Mouse (Mus musculus) lung, adult 2 months (tissue): ENCODE data around the gene Crhr1. TPM values are rescaled to one million over a fixed set of nuclear protein-coding genes. Genes with fewer than 3 reads are reported as not detected.

Source experiments
- DNase-seq: peaks from one replicate; pipeline ENCODE4 v3.0.0; 2022
- H3K4me1 ChIP-seq: fragments of 200-500 bp; 2 replicates; pipeline ENCODE4 v1.6.1; 2011; ENCODE audit warnings: low read length; ENCODE audit not compliant: control insufficient read depth, insufficient read depth
- H3K4me3 ChIP-seq: fragments of 200-500 bp; replicated peaks from 2 replicates; pipeline ENCODE3; 2011; ENCODE audit warnings: low read depth, mild to moderate bottlenecking, control low read depth, low read length; ENCODE audit errors: extremely low read depth
- CTCF ChIP-seq: fragments of 200-500 bp; IDR thresholded peaks from 2 replicates; pipeline ENCODE4 v1.5.1; 2011; ENCODE audit warnings: mild to moderate bottlenecking, low read length, control low read depth; ENCODE audit not compliant: insufficient read depth
- POLR2A ChIP-seq: fragments of 200-500 bp; IDR thresholded peaks from 2 replicates; pipeline ENCODE4 v1.6.1; 2011; ENCODE audit warnings: low read depth, mild to moderate bottlenecking, control low read depth, low read length, borderline replicate concordance; ENCODE audit errors: extremely low read depth
- WGBS: fragments of 180-500 bp; shearing (Covaris S2); methylation state at CpG from one replicate; pipeline ENCODE4 v1.1.7; 2018; 5-methylcytosine and 5-hydroxymethylcytosine counted together
- polyA plus RNA-seq: library from polyadenylated mRNA; depleted of rRNA; stranded (reverse); fragments of >200 nt; gene quantifications from 2 replicates; pipeline ENCODE4 v1.2.3, GENCODE M21; 2012

The Crhr1 gene
- polyA plus RNA-seq, 1 experiment, result not detected

DNA sequence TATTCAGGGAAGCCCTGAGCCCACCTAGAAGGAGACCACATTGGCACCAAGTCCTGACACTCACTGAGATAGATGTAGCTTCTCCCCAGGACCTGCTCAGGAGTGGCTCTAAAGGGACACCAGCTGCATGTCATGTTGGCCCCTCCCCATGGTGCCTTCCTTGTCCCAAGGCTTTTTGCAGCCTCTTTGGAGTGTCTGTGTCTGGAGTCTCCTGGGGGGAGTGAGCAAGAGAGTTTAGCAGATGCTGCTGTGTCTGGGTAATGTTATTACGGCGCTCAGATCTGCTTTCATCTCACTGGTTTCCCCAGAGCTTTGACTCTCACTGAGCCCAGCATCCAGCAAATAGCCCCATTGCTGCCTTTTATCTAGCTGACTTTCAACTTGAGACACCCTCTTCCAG, 25.7 kb upstream of the Crhr1 start:
- TF ChIP-seq POLR2A, result no peak
- TF ChIP-seq CTCF, result no peak
- Histone ChIP-seq H3K4me3 (no peak overlapping the region), H3K4me1 (no peaks in the 10 kb centered on the region)
- no peak for DNase-seq
- 64% methylated on average over 2 of the region's 2 CpGs for WGBS

DNA sequence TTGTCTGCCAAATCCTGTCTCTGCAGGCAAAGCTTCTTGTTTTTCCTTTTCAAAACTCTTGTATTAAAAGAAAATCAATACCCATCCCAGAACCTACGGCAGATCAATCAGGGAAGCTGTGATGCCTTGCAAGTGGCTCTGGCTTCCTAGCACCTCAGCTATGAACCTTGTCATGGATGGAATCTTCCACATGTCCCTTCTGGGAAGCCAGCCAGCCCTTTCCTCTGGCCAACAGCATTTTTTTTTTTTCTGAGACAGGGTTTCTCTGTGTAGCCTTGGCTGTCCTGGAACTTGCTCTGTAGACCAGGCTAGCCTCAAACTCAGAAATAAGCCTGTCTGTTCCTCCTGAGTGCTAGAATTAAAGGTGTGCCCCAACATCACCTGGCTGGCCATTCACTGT, 22.3 kb upstream of the Crhr1 start:
- 72% methylated on average over 1 of the region's 1 CpGs for WGBS
- Histone ChIP-seq H3K4me3 (no peak overlapping the region), H3K4me1 (no peaks in the 10 kb centered on the region)
- no peak for TF ChIP-seq POLR2A
- no peak for TF ChIP-seq CTCF
- no peak for DNase-seq

DNA sequence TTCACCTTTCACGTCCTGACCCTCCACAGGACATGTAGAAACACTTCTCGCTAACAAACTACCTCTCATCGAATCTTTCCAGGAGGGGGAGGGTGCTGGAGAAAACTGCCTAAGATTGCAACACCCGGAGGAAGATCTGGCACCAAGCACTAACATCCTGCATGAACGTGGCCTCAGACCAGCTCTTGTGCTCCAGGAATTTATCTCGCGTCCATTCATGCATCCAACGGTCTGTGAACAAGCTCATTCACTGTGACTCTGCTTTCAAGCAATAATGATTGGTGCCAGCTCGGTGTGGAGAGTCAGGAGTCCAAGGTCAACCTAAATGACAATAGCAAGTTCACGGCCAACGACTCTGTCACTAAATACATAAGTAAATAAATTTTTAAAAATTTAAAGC, 20.8 kb upstream of the Crhr1 start:
- no peak for TF ChIP-seq POLR2A
- TF ChIP-seq CTCF, result no peak
- H3K4me1 ChIP-seq, result no peaks in the 10 kb centered on the region
- no peak for DNase-seq
- no peak overlapping the region for H3K4me3 ChIP-seq
- 64% methylated on average over 11 of the region's 11 CpGs for WGBS

DNA sequence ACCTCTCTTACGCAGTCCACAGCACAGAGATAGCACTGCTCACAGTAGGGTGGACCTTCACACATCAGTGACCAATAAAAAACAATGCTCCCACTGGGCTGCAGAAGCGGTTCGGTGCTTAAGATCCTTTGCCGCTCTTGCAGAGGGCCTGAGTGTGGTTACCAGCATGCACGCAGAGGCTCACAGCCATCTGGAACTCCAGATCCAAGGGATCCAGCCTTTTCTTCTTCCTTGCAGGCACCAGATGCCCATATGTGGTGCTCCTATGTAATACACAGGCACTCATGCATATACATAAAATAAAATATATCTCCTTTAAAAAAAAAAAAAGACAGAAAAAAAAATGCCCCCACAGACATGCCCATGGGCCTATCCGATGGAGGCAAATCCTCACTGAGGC, 19.0 kb upstream of the Crhr1 start:
- no peak for DNase-seq
- 84% methylated on average over 6 of the region's 6 CpGs for WGBS

DNA sequence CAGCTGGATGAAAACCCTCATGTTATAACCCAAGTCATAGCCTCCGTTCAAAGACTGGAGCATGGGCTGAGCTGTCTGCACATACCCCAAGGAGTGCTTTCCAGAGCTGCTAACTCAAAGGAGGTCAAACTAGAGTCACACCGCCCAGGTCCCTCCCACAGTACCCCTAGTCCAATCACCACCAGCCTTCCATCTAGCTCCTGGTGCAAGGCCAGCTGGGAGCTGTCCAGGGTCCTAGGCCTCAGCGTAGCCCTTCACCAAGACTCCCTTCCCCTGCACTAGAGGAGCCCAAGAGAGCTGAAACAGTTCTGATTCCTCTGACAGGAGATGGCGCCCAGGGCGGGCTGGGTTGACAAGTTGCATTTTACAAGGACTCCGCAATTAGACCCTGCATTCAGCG, 18.0 kb upstream of the Crhr1 start:
- no peaks in the 10 kb centered on the region for H3K4me1 ChIP-seq
- DNase-seq, result peak; percentile 8
- TF ChIP-seq POLR2A (no peak), CTCF (no peak)
- WGBS, result 5% methylated on average over 7 of the region's 7 CpGs
- no peak overlapping the region for H3K4me3 ChIP-seq

More for the DNA sequence above, 19.0 kb upstream of the Crhr1 start:
- no peak overlapping the region for H3K4me3 ChIP-seq
- no peaks in the 10 kb centered on the region for H3K4me1 ChIP-seq
- TF ChIP-seq POLR2A (no peak), CTCF (no peak)

DNA sequence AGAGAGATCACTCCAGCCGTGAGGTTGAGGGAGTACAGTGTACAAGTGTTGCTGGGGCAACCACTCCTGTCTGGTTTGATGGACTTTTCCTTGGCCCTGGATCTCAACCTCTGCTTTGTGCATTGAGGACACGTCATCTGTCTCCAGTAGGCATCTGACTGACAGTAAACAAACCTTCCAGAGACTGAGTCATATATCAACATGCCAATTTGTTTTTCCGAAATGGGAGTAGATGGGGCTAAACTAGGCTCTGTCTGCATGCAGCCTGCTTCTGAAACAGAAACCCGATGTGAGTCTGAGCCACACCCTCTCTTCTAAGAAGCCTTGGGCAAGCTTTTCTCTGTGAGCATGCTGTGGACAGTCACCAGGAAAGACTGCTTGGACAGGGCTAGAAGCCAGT, 14.3 kb upstream of the Crhr1 start:
- WGBS, result 44% methylated on average over 4 of the region's 4 CpGs
- Histone ChIP-seq H3K4me1 (no peaks in the 10 kb centered on the region), H3K4me3 (no peak overlapping the region)
- TF ChIP-seq CTCF (no peak), POLR2A (no peak)
- DNase-seq, result no peak

DNA sequence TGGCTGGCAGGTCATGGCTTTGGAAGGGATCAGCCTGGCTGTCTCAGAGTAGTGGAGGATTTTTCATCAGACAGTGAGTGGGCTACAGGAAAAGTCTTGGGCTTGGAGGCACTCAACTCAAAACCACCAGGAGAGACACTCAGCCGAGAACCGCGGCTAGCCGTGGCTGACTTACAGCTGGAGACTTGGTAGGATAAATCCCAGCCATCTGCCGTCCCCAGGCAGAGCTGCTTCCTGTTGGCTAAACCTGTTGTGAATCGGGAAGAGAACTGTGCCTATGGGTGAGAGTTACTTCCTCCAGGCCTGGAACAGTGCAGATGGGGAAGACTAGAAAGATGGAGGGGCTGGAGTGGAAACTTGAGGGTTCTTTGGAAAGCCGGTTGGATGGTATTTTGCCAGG, 9.7 kb upstream of the Crhr1 start:
- no peak overlapping the region for H3K4me3 ChIP-seq
- no peak for DNase-seq
- TF ChIP-seq CTCF (no peak), POLR2A (no peak)

DNA sequence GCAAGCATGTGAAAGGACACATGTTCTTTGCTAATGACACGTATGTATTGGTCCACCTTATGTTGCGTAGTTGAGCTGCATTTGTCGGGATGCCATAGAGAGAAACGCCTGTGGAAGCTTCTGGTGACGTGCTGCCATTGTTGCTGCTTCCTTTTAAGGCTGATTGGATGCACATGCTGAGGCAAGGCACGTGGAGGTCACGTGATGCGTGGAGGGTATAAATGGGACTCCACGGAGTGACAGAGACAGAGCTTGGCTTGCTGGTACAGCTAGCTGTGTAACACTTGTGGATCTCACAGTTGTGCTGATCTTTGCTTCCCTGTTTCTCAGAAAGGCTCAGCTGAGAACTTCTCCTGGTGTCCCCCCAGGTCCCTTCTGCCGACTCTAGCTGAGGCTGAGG, 9.2 kb upstream of the Crhr1 start:
- H3K4me1 ChIP-seq, result no peaks in the 10 kb centered on the region
- DNase-seq, result no peak
- 78% methylated on average over 10 of the region's 10 CpGs for WGBS
- no peak overlapping the region for H3K4me3 ChIP-seq
- TF ChIP-seq CTCF, result no peak

More for the DNA sequence above, 9.7 kb upstream of the Crhr1 start:
- 58% methylated on average over 7 of the region's 7 CpGs for WGBS
- H3K4me1 ChIP-seq, result no peaks in the 10 kb centered on the region

DNA sequence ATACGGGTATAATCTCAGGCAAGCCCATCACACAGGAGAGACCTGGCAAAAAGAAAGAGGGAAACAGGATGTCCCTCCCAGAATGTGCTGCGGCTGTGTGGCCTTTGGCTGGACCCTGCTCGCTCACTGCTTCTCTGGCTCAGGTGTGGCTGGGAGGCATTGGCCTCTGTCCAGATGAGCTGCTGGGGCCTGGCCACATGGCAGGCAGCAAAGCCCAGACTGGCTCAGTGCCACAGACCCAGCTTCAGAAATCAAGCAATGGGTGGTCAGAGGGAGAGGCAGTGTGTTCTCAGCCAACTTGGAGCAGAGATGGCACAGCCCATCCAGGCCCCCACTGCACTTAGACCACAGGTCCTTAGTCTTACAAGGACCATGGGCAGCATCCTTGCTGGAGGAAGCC, 8.1 kb upstream of the Crhr1 start:
- WGBS, result 68% methylated on average over 3 of the region's 3 CpGs
- no peak for DNase-seq
- no peak overlapping the region for H3K4me3 ChIP-seq
- no peak for TF ChIP-seq POLR2A
- TF ChIP-seq CTCF, result no peak
- H3K4me1 ChIP-seq, result no peaks in the 10 kb centered on the region

DNA sequence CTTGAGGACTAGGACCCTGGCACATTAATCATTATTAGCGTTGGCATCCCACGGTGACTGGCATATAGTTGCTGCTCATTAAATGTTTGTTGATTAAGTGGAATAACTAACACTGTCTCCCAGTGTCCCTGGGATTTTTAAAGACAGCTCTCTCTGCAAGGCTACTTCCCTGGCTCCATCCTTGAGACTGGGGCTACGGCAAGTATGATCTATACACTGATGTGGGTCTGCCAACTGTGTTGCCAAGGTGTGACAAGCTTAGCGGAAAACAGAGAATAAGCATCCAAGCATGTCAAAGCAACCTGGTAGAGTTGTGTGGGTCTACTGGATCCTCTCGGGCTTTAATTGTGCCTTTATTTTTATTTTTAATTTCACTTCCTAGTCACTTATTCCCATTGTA, 3.2 kb upstream of the Crhr1 start:
- WGBS, result 78% methylated on average over 5 of the region's 5 CpGs
- no peak for TF ChIP-seq CTCF
- no peak for TF ChIP-seq POLR2A

DNA sequence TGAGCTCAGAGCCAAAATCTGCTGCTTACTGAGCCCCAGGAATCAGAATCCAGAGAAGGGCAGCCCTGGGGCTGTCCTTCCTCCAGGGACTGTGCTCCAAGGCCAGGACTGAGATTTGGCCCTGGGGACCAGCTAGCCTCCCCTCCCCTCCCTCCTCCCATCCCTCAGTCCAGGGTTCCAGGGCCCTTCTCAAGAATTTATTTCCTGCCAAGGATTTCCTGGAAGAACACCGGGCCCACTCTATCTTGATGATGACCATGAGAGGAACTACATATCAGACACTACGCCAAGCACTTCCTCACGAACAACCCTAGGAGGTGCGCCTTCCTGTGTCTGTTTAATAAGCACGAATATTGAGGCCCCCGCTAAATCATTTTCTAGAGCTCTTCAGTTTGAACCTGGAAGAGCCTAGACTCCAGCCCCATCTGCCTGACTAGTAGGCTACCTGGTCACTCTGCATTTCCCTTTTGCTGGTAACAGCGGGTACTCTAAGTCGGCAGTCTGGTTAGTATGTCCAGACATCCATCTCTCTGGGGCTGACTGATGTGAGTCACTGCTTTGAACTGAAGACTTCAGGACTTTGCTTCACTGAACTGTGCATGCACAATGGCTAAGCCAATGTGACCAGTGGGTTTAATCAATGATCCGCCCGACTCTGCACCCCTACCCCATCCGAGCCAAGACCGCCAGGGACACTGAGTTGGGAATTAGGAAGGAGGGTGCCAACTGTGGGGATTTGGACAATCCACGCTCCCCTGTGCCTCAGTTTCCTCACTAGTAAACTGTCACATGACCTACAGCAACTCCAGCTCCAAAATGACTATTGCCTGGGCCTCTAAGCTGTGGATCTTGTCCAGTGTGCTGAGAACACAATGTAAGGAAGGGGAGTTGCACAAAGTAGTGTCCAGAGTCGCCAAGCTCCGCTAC, 1.7 kb upstream of the Crhr1 start:
- TF ChIP-seq POLR2A (no peak), CTCF (no peak)
- WGBS, result 66% methylated on average over 15 of the region's 15 CpGs
- no peak for DNase-seq
- no peak overlapping the region for H3K4me3 ChIP-seq
- no peaks in the 10 kb centered on the region for H3K4me1 ChIP-seq

More for the DNA sequence above, 3.2 kb upstream of the Crhr1 start:
- Histone ChIP-seq H3K4me1 (no peaks in the 10 kb centered on the region), H3K4me3 (no peak overlapping the region)
- no peak for DNase-seq
